In the genomic region with DNA sequence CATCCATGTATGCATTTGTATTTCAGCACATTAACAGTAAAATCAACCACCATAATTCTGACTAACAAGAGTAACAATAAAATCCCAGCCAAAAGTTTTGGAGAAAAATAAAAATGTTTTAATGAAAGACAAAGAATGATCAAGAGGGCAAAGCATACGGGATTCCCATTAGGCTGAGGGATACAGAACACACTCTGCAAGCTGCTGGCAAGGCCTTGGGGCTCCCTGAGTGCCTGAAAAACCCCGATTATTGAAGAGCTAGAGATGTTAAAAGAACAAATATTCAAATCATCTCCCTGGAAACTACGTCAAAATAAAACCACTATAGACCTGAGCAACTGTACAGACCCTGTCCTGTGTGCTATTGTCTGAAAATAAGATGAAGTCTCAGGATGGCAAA, we compare ENCODE assay signal across 25 mouse cellular contexts.
DNase-seq lines count a peak whose midpoint lies in the region; ATAC-seq and TF ChIP-seq lines count a peak whose summit lies in the region.
"Had no signal": no experiment of that assay in that cellular context is flagged by ENCODE, and none has a peak within 500 bp of the region (broad histone marks: within the 10 kb centered on the region; RNA-seq: fewer than 3 reads in every experiment).

No protein-coding gene starts in this region.

- TF ChIP-seq POLR2A in brain, embryonic 14.5 days (IDR thresholded peaks at IDR 0.05; ENCODE audit: borderline replicate concordance, extremely low read depth, insufficient read depth, insufficient read length, poor library complexity, severe bottlenecking), result no peak

- H3K4me2 ChIP-seq in forebrain, embryonic 16.5 days (ENCODE audit: low read length), result no peak overlapping the region
- no peak overlapping the region for H3K4me2 ChIP-seq in hindbrain, embryonic 16.5 days (ENCODE audit: low read length)
- H3K4me2 ChIP-seq: embryonic facial prominence, embryonic 12.5 days; embryonic facial prominence, embryonic 15.5 days; heart, embryonic 13.5 days; hindbrain, embryonic 14.5 days had no signal

- no peak for DNase-seq in forebrain, embryonic 10.5 days (ENCODE audit: extremely low spot score, low spot score)
- DNase-seq in layer of hippocampus, adult 9-11 months, result peak; percentile 12
- no peak for DNase-seq in layer of hippocampus, adult 11-12 months (ENCODE audit: low spot score)
- DNase-seq in brain, embryonic 14.5 days (ENCODE audit: low read depth), result peak; percentile 50
- DNase-seq: adrenal gland, adult 8-10 months; adrenal gland, postnatal 25 days; cerebellum, adult 18-20 months; cerebellum, adult 9-11 months; cerebellum, postnatal 25 days; forebrain, postnatal 0 days; gastrocnemius, postnatal 10 days; gastrocnemius, postnatal 36 days; heart, adult 2 months; heart, postnatal 14 days; heart, postnatal 4 days had no signal

- no peak overlapping the region for H3K27ac ChIP-seq in forebrain, embryonic 16.5 days (ENCODE audit: low read length)
- no peak overlapping the region for H3K27ac ChIP-seq in forebrain, embryonic 10.5 days
- H3K27ac ChIP-seq in hindbrain, embryonic 16.5 days (ENCODE audit: low read depth, low read length), result no peak overlapping the region
- H3K27ac ChIP-seq: embryonic facial prominence, embryonic 12.5 days; embryonic facial prominence, embryonic 15.5 days; heart, adult 2 months; heart, embryonic 10.5 days; heart, embryonic 13.5 days; hindbrain, embryonic 14.5 days had no signal

- H3K4me1 ChIP-seq in forebrain, embryonic 16.5 days (replicated peaks; ENCODE audit: control insufficient read depth, insufficient read depth, low read length), result no peaks in the 10 kb centered on the region
- no peaks in the 10 kb centered on the region for H3K4me1 ChIP-seq in forebrain, embryonic 10.5 days
- no peaks in the 10 kb centered on the region for H3K4me1 ChIP-seq in hindbrain, embryonic 16.5 days (ENCODE audit: control insufficient read depth, insufficient read depth, low read depth, low read length)
- H3K4me1 ChIP-seq: embryonic facial prominence, embryonic 12.5 days; embryonic facial prominence, embryonic 15.5 days; heart, embryonic 10.5 days; heart, embryonic 13.5 days had no signal

- no peak overlapping the region for H3K4me3 ChIP-seq in forebrain, embryonic 16.5 days (replicated peaks; ENCODE audit: low read length)
- no peak overlapping the region for H3K4me3 ChIP-seq in forebrain, embryonic 10.5 days
- H3K4me3 ChIP-seq in hindbrain, embryonic 16.5 days (ENCODE audit: low read length), result no peak overlapping the region
- H3K4me3 ChIP-seq: embryonic facial prominence, embryonic 12.5 days; embryonic facial prominence, embryonic 15.5 days; heart, adult 2 months; heart, embryonic 10.5 days; heart, embryonic 13.5 days had no signal

- no peak overlapping the region for H3K9ac ChIP-seq in forebrain, embryonic 16.5 days (replicated peaks; ENCODE audit: low read depth, low read length)
- H3K9ac ChIP-seq in hindbrain, embryonic 16.5 days (ENCODE audit: low read depth, low read length), result no peak overlapping the region
- H3K9ac ChIP-seq: embryonic facial prominence, embryonic 12.5 days; embryonic facial prominence, embryonic 15.5 days; forebrain, postnatal 0 days; heart, embryonic 13.5 days; hindbrain, embryonic 14.5 days had no signal

- H3K27me3 ChIP-seq in forebrain, embryonic 16.5 days (replicated peaks; ENCODE audit: control insufficient read depth, insufficient read depth, low read length), result no peaks in the 10 kb centered on the region
- H3K27me3 ChIP-seq in forebrain, embryonic 10.5 days (ENCODE audit: poor library complexity, severe bottlenecking), result no peaks in the 10 kb centered on the region
- no peaks in the 10 kb centered on the region for H3K27me3 ChIP-seq in hindbrain, embryonic 16.5 days (replicated peaks; ENCODE audit: control insufficient read depth, insufficient read depth, low read length)
- H3K27me3 ChIP-seq: embryonic facial prominence, embryonic 12.5 days; embryonic facial prominence, embryonic 15.5 days; heart, embryonic 13.5 days had no signal

- H3K9me3 ChIP-seq in forebrain, embryonic 16.5 days (ENCODE audit: control insufficient read depth, low read length), result no peaks in the 10 kb centered on the region
- no peaks in the 10 kb centered on the region for H3K9me3 ChIP-seq in forebrain, embryonic 10.5 days
- no peaks in the 10 kb centered on the region for H3K9me3 ChIP-seq in hindbrain, embryonic 16.5 days (ENCODE audit: control insufficient read depth, low read length)
- H3K9me3 ChIP-seq: embryonic facial prominence, embryonic 12.5 days; embryonic facial prominence, embryonic 15.5 days; heart, embryonic 10.5 days; heart, embryonic 13.5 days had no signal

- 44% methylated on average over 3 of the region's 3 CpGs for WGBS in forebrain, embryonic 16.5 days
- 87% methylated on average over 3 of the region's 3 CpGs for WGBS in forebrain, embryonic 10.5 days
- 67% methylated on average over 3 of the region's 3 CpGs for WGBS in hindbrain, embryonic 16.5 days

- no peaks in the 10 kb centered on the region for H3K36me3 ChIP-seq in forebrain, embryonic 16.5 days (ENCODE audit: control insufficient read depth, insufficient read depth)
- H3K36me3 ChIP-seq in forebrain, embryonic 10.5 days (replicated peaks), result no peaks in the 10 kb centered on the region
- H3K36me3 ChIP-seq in hindbrain, embryonic 16.5 days (ENCODE audit: control insufficient read depth, insufficient read depth, low read length), result no peaks in the 10 kb centered on the region
- H3K36me3 ChIP-seq: embryonic facial prominence, embryonic 12.5 days; embryonic facial prominence, embryonic 15.5 days; heart, embryonic 10.5 days; heart, embryonic 13.5 days had no signal

- peak; percentile 70 for ATAC-seq in forebrain, embryonic 16.5 days
- ATAC-seq in hindbrain, embryonic 16.5 days, result no peak
- ATAC-seq: activated CD4-positive, CD25-positive, alpha-beta regulatory T cell, adult 4 months; CD4-positive, CD25-positive, alpha-beta regulatory T cell, adult 4 months; forebrain, postnatal 0 days; intestine, postnatal 0 days had no signal

- no peak for TF ChIP-seq CTCF in brain, embryonic 14.5 days (IDR thresholded peaks at IDR 0.05; ENCODE audit: borderline replicate concordance, extremely low read depth, insufficient read depth, insufficient read length)

Comparison
In these comparisons a context has a peak if more than half of its experiments do, and no peak if none do; other contexts are left out.
1. DNase-seq: peak in layer of hippocampus, adult 9-11 months (single experiment) and brain, embryonic 14.5 days (single experiment); none in forebrain, embryonic 10.5 days (single experiment) and layer of hippocampus, adult 11-12 months (single experiment).